Mouse (Mus musculus) right cerebral cortex, postnatal 10 days (tissue): ENCODE measurements around the gene Gm6121.
"Not testable (repeated sequence)": the region's sequence is repeated elsewhere in the genome, so short reads cannot be mapped to it uniquely, and the experiment has no call there.

Experiments used
- DNase-seq, 2 experiments: peaks; one replicate each; pipeline ENCODE4 v3.0.0; 2021; ENCODE audit warnings: low spot score in 2 of 2

Gene Gm6121

GRCm38 (mm10) chrX:26935597-26935996, at the start of gene Gm6121:
Gene Gm6121, minus strand, starts transcription at chrX:26935697.
- not testable (repeated sequence) for DNase-seq
